Mouse (Mus musculus) left cerebral cortex, adult 11 months (tissue): ENCODE measurements around the gene Irx1.

Experiments used
- DNase-seq: peaks from one replicate; pipeline ENCODE4 v3.0.0; 2022; ENCODE audit warnings: low spot score

Gene Irx1

GRCm38 (mm10) chr13:71963356-71964351 lies at the start of gene Irx1:
Gene Irx1 (minus strand): TSS chr13:71963723.
- no peak for DNase-seq

- DNase-seq: no peak
Measured at GRCm38 (mm10) chr13:71979932-71980655, 16.6 kb upstream of the Irx1 start.

- DNase-seq: no peak
Measured at GRCm38 (mm10) chr13:71975753-71976152, 12.2 kb upstream of the Irx1 start.

GRCm38 (mm10) chr13:71968286-71968685 lies 4.8 kb upstream of the Irx1 start:
- no peak for DNase-seq

GRCm38 (mm10) chr13:71967341-71968250 lies 4.1 kb upstream of the Irx1 start:
- DNase-seq: no peak

GRCm38 (mm10) chr13:71966631-71967030 lies 3.1 kb upstream of the Irx1 start:
- DNase-seq: no peak

- DNase-seq: no peak
Measured at GRCm38 (mm10) chr13:71964366-71964765, 843 bp upstream of the Irx1 start.

- DNase-seq: no peak
Measured at GRCm38 (mm10) chr13:71962661-71963355, 715 bp downstream of the Irx1 start.

GRCm38 (mm10) chr13:71961891-71962660 lies 1.4 kb downstream of the Irx1 start:
- no peak for DNase-seq

GRCm38 (mm10) chr13:71960846-71961735 lies 2.4 kb downstream of the Irx1 start:
- no peak for DNase-seq

- DNase-seq: no peak
Measured at GRCm38 (mm10) chr13:71960277-71960672, 3.2 kb downstream of the Irx1 start.

- no peak for DNase-seq
Measured at GRCm38 (mm10) chr13:71959361-71960276, 3.9 kb downstream of the Irx1 start.

- no peak for DNase-seq
Measured at GRCm38 (mm10) chr13:71958651-71959050, 4.9 kb downstream of the Irx1 start.

GRCm38 (mm10) chr13:71957811-71958351 lies 5.6 kb downstream of the Irx1 start:
- DNase-seq: no peak

- DNase-seq: no peak
Measured at GRCm38 (mm10) chr13:71957147-71957546, 6.4 kb downstream of the Irx1 start.

- DNase-seq: no peak
Measured at GRCm38 (mm10) chr13:71956481-71956880, 7.0 kb downstream of the Irx1 start.

GRCm38 (mm10) chr13:71951966-71952365 lies 11.6 kb downstream of the Irx1 start:
- DNase-seq: no peak

GRCm38 (mm10) chr13:71949859-71950258 lies 13.7 kb downstream of the Irx1 start:
- DNase-seq: no peak
